Mouse (Mus musculus) T-cell, adult 2 months (primary cell): ENCODE measurements around the gene Nrp1.

ENCODE experiments used
- DNase-seq: peaks from one replicate; pipeline ENCODE4 v3.0.0; 2022; ENCODE audit warnings: low spot score

The Nrp1 gene

GRCm38 (mm10) chr8:128371026-128371425, 12.6 kb downstream of the Nrp1 start:
- DNase-seq, result no peak

- no peak for DNase-seq
Observed at GRCm38 (mm10) chr8:128371789-128372188, 13.4 kb downstream of the Nrp1 start.

DNA sequence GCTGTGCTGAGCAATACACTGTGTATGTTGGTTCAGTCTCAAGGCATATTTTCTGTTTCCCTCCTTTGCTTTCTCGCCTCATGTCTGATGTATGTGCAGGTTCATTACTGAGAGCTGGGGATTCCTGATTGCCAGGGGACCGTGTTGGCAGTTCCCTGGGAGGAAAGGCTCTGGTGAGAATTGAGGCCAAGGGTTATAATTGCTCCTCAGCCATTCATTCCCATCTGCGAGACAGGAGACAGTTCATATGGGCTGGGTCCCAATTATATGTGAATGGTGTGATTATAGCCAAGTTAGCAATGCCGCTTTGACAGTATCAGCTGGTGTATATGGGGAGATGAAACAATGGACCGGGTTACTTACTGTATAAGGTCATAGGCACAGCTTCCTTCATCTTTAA, 14.3 kb downstream of the Nrp1 start:
- no peak for DNase-seq

DNA sequence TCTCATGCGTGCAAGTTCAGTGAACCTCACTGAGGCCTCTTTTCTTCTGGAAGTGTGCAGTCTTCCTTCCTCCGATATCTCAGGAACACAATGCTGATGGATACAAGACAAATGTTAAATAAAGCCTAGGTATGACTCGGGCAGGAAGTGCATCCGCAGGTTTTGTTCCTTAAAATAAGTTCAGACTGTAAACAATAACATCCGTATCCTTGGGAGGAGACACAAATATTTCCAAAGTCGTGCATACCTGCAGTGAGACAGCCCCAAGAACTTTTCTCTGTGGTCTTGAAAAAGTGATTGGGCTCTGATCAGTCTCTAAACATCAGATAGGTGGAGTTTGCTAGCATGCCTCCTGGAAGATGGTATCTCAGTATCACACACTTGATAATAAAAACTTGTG, 15.0 kb downstream of the Nrp1 start:
- no peak for DNase-seq

DNA sequence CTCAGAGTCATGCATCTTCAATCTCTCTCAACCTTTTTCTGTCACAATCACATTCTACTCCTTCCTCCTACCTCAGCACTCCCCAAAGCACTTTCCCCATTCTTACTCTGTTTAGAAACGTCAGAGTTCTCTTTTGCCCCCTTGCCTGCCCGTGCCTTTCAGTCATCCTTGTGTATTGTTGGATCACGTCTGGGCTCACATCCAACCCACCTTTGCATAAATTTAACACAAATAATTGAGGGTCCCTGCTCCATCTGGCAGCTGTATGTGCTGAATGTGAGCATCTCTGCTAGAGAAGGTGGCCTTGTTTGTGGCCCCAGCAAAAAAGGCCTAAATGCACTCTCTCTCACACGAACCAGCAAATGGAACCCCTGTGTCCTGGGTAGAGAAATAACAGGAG, 16.9 kb downstream of the Nrp1 start:
- no peak for DNase-seq

DNA sequence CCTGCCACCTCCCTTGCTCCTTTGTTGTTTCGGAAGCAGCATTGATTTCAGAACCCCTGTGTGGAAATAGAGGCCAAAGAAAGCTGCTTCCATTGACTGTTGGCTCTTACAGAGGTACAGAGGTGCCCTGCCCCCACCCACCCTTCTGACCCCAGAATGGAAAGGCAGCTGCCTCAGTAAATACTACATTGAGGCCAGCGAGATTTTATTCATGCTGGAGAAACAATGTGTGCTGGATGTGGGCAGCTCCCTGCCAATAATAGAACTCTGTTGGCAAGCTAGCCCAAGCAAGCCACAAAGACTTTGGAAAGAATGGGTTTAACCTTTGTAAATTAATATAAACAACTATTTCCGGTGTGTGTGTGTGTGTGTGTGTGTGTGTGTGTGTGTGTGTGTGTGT, 24.8 kb downstream of the Nrp1 start:
- no peak for DNase-seq

GRCm38 (mm10) chr8:128384366-128384765, 26.0 kb downstream of the Nrp1 start:
- DNase-seq, result no peak

DNA sequence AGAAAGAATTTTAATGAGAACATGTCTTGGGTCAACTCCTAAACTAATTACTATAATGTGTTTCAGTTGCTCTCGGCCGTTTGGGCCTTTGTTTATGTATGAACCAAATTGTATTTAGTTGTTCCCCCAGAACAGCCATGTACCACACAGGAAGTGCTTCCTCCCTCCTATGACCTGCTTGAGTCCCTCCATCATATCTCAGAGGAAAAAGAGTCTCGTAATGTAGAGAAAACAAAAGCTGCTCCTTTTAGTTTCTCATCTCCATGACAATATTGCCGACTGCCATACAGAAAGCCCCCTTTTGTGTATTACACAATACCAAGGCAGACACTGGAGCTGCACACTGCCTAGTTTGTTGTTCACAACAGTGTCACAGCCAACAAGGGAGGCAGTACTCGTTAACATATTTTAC, 26.5 kb downstream of the Nrp1 start:
- DNase-seq, result no peak

GRCm38 (mm10) chr8:128386963-128387621, 28.7 kb downstream of the Nrp1 start:
- no peak for DNase-seq

GRCm38 (mm10) chr8:128390759-128391158, 32.4 kb downstream of the Nrp1 start:
- no peak for DNase-seq

- DNase-seq, result peak; percentile 33
Observed at GRCm38 (mm10) chr8:128391182-128391760, 32.9 kb downstream of the Nrp1 start.

DNA sequence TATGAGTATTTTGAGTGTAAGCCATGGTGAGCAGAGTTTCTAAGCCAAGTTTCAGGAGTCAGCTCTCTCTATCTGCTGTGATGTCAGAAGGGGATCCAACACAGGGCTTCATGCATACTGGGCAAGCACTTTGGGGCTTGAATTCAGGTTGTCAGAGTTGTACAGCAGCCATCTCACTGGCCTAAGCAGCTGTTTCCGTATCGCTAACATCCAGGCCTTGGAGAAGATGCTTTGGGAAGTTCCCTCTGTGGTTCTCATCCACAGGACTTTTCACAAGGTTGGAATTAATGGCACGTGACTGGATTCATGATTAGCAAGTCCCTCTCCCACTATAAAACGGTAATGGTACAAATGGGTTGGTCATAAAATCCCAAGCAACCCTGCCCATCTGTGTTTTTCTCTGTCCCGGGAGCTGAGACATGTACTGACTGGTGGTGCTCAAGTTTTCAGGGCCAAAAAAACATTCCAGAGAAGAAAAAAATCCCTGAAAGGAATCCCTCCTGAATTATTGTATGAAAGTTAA, 36.3 kb downstream of the Nrp1 start:
- DNase-seq, result no peak

DNA sequence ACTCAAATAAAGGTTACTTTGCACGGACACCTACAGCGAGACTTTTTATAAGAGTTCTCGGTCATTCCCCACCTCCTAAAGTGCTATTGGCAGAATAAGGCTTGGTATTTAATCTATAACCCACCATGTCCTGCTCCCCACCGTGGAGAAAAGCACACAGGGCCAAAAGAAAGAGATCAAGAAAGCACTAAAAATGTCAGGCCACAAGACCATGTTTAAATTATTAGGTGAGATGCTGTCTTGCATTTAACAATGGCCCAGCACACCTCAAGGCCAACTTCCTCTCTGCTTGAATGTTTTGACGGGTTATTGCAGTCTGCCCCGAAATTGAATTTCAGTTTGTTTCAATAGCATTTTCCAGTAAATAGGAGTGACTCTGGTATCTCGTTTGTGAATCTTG, 38.6 kb downstream of the Nrp1 start:
- no peak for DNase-seq

- no peak for DNase-seq
Observed at GRCm38 (mm10) chr8:128397441-128397840, 39.0 kb downstream of the Nrp1 start.

DNA sequence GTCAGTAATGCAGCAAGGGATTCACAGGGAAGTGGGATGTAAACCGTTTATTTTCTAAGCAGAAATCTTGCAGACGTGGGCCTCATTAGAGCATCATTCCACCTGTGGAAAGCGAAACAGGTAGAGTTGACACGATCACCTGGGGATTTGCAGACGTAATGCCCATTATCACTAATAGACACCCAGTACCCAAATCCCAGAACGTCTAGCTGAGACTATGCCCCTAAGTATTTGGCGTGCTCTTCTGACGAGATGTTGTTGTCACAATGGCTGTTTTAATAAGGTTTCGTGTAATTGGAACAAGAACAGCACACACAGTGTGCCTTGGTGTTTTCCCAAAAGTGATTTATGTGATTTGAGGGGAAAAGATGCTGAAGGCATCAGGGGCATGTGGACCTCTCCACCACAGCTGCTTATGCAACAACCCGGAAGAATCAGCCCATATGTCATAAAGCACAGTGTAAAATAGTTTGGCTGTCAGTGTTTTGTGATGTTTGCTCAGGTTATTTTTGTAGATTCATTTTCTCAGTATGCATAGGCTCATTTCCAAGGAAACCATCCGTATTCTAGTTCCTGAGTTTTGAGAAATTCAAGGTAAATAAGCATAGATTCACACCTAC, 40.2 kb downstream of the Nrp1 start:
- DNase-seq, result no peak

DNA sequence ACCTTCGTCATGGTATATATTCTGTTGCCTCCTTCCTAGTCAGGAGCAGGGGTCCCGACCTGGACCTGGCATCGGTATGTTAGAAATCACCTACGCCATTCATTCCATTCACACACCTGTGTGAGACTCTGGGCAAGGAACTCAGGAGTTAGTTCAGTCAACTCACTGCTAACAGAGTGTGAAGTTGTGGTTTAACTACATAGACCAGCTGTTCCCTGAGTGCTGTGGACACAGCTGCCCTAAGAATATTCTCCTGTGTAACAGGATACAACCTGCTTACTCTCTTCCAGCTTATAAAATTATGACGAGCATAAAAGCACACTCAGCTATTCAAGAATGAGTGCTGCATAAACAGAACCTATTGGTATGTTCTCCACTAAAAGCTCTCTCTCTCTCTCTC, 41.9 kb downstream of the Nrp1 start:
- no peak for DNase-seq

- DNase-seq, result no peak
Observed at GRCm38 (mm10) chr8:128404876-128405275, 46.5 kb downstream of the Nrp1 start.

DNA sequence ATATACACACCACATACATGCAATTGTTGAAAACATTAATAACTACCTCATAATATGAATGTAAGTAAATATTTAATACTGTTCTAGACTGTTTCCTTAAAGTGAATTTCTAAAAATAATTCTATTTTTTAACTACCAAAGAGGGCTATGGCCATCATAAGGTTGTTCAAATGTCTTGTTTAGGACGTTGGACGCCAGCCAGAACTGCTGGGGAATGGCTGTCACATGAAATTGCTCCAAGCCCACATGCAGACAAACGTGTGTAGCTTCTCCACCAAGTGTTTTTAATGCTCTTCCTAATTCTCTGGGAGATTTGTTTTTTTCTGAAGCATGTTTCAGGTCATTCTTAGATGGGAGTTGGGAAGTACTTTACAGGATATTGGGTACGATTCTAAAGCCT, 55.0 kb downstream of the Nrp1 start:
- no peak for DNase-seq

- no peak for DNase-seq
Observed at GRCm38 (mm10) chr8:128415730-128416684, 57.6 kb downstream of the Nrp1 start.

DNA sequence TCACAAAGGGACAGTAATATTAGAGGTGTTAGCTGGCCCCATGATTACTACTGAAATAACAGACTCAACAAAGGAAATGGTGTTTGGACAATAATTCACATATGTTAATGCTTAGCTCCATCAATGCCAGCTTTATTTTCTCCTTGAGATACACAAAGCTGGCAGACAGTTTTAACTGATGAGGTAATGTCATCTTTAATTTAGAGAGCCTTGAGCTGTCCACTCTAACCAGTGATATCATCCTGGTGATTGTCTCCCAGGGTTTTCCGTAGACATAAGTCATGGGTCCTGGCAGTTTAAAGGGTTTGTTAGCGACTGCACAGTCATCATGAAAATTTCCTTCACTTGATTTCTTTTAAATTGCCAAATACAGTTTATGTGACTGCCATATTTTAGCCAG, 58.5 kb downstream of the Nrp1 start:
- no peak for DNase-seq

- no peak for DNase-seq
Observed at GRCm38 (mm10) chr8:128417956-128418796, 59.8 kb downstream of the Nrp1 start.
